Mouse (Mus musculus) midbrain, embryonic 14.5 days (tissue): ENCODE measurements at regions not wholly inside any gene's neighbourhood (a gene's known extent, or its start where the extent isn't known, plus 50 kb on each side); places are given as distances from the start of the nearest gene placed in this dataset.

ENCODE experiments used
- ATAC-seq: fragments of 200-750 bp; cut with Nextera tagmentation; 2 replicates; pipeline ENCODE4 v1.8.0; 2017; ENCODE audit warnings: moderate number of reproducible peaks, moderate library complexity; ENCODE audit not compliant: low FRiP score, low TSS enrichment
- DNase-seq: peaks from one replicate; pipeline ENCODE4 v3.0.0-alpha.2; 2015
- H3K27ac ChIP-seq: fragments of 300-500 bp; sonication (generic); replicated peaks from 2 replicates; pipeline ENCODE4 v1.5.1; 2014; ENCODE audit warnings: mild to moderate bottlenecking, low read depth, low read length, moderate library complexity
- H3K27me3 ChIP-seq: fragments of 300-500 bp; sonication (generic); 2 replicates; pipeline ENCODE4 v1.6.1; 2014; ENCODE audit warnings: low read length, control low read depth, mixed read lengths; ENCODE audit not compliant: control insufficient read depth, insufficient read depth
- H3K36me3 ChIP-seq: fragments of 300-500 bp; sonication (generic); 2 replicates; pipeline ENCODE4 v1.6.1; 2014; ENCODE audit warnings: low read length, control low read depth; ENCODE audit not compliant: control insufficient read depth, insufficient read depth
- H3K4me1 ChIP-seq: fragments of 300-500 bp; sonication (generic); 2 replicates; pipeline ENCODE4 v1.6.1; 2014; ENCODE audit warnings: mild to moderate bottlenecking, antibody characterized with exemption, low read length, control low read depth; ENCODE audit not compliant: control insufficient read depth, insufficient read depth
- H3K4me2 ChIP-seq: fragments of 300-500 bp; sonication (generic); 2 replicates; pipeline ENCODE4 v1.6.1; 2014; ENCODE audit warnings: mild to moderate bottlenecking, low read length, moderate library complexity
- H3K4me3 ChIP-seq: fragments of 300-500 bp; sonication (generic); replicated peaks from 2 replicates; pipeline ENCODE4 v1.5.1; 2014; ENCODE audit warnings: low read depth, low read length
- H3K9ac ChIP-seq: fragments of 300-500 bp; sonication (generic); replicated peaks from 2 replicates; pipeline ENCODE4 v1.6.1; 2014; ENCODE audit warnings: mild to moderate bottlenecking, low read length, moderate library complexity
- H3K9me3 ChIP-seq: fragments of 300-500 bp; sonication (generic); 2 replicates; pipeline ENCODE4 v1.6.1; 2016; ENCODE audit warnings: low read length, control low read depth, mixed read lengths; ENCODE audit not compliant: control insufficient read depth
- WGBS: fragments of 180-500 bp; shearing (Covaris S2); extraction: QIAGEN DNeasy Blood & Tissue Kit; methylation state at CpG from one replicate; pipeline ENCODE4 v1.1.7; 2014; 5-methylcytosine and 5-hydroxymethylcytosine counted together

DNA sequence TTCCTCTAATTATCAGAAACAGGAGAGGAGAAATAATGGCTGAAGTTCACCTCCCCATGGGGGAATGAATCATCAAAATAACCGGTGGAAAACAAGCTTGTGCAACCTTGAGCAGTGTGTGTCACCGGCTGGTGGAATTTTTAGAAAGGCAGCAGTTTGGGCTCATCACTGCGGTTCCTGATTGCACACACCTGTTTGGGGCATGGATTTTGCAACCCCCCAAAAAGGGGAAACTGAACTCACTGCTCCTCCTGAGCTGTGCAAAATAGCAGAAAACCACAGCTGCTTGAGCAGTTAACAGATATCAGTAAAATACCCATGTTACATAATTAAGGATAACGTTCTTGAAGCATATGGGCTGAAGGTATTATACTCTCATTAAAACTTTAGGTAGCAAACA lies 162.3 kb upstream of the Zeb2 start:
- no peaks in the 10 kb centered on the region for H3K36me3 ChIP-seq

DNA sequence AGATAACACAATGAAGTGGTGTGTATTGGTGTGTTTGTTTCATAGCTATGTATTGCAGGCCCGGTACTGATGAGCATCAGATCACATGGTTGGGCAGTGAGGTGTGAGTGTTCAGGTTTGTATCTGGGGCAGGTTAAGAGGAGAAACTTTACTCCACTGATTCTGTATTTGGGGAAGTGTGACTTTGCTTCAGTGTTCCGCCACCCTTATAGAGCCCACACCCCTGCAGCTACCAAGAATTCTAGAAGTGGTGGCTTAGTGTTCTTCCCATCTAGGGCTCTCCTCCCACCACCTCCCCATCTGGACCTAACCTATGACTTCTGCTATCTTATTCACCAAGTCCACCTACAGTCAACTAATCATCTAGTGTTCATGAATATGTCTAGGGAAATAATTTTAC lies 160.4 kb upstream of the Zeb2 start:
- H3K36me3 ChIP-seq: no peaks in the 10 kb centered on the region
- no peak overlapping the region for H3K4me2 ChIP-seq
- DNase-seq (no peak), ATAC-seq (no peak)
- no peaks in the 10 kb centered on the region for H3K27me3 ChIP-seq
- H3K9ac ChIP-seq: no peak overlapping the region
- H3K4me1 ChIP-seq: no peaks in the 10 kb centered on the region
- no peak overlapping the region for H3K4me3 ChIP-seq
- WGBS: 98% methylated on average over 2 of the region's 2 CpGs
- no peak overlapping the region for H3K27ac ChIP-seq
- H3K9me3 ChIP-seq: no peaks in the 10 kb centered on the region

More for the DNA sequence above, 162.3 kb upstream of the Zeb2 start:
- H3K9me3 ChIP-seq: no peaks in the 10 kb centered on the region
- no peak overlapping the region for H3K4me2 ChIP-seq
- no peak overlapping the region for H3K27ac ChIP-seq
- H3K9ac ChIP-seq: no peak overlapping the region
- H3K4me3 ChIP-seq: no peak overlapping the region
- whole genome bisulfite sequencing: 86% methylated on average over 4 of the region's 4 CpGs
- DNase-seq: no peak
- H3K27me3 ChIP-seq: no peaks in the 10 kb centered on the region
- no peak for ATAC-seq
- H3K4me1 ChIP-seq: no peaks in the 10 kb centered on the region

DNA sequence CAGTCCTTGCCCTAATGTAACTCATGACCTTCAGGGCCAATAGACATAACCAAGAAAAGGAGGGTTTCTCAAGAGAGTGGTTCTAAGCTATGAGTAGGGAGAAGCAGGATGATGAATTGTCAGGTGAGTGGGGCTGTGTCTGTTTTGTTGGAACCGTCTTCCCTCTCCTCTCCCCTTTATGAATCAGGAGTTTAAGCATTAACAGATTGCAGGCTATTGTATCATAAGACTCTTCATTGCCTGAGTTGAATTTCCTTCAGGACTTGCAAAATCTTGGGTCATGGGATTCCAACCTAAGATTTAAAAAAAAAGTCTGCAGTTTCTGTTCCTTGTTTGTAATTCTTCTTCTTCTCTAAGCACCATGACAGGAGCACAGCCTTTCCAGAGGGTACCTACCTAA lies 159.5 kb upstream of the Zeb2 start:
- Histone ChIP-seq H3K4me3 (no peak overlapping the region), H3K4me2 (no peak overlapping the region), H3K4me1 (no peaks in the 10 kb centered on the region), H3K36me3 (no peaks in the 10 kb centered on the region), H3K9ac (no peak overlapping the region), H3K27me3 (no peaks in the 10 kb centered on the region), H3K9me3 (no peaks in the 10 kb centered on the region), H3K27ac (no peak overlapping the region)
- WGBS: 88% methylated on average over 1 of the region's 1 CpGs
- ATAC-seq (no peak), DNase-seq (no peak)

DNA sequence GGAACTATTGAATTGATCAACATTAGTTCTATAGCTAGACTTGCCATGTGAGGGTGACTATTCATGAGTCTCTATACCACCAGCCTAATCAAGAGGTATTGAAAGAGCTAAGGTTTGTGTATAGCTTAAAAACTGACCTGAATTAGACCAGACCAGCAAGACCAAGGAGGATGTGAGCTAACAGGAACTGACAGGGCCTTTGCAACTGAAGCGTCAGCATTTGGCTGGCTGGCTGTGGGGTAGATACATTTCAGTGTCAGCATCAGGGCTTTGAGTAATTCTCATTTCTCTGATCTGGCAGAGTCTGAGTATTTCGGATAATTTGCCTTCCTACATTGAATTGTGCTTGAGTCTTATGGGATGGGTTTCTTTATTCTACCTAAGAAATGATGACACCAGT lies 152.8 kb upstream of the Zeb2 start:
- Histone ChIP-seq H3K27me3 (no peaks in the 10 kb centered on the region), H3K9me3 (no peaks in the 10 kb centered on the region), H3K9ac (no peak overlapping the region), H3K4me3 (no peak overlapping the region), H3K27ac (no peak overlapping the region), H3K36me3 (no peaks in the 10 kb centered on the region), H3K4me1 (no peaks in the 10 kb centered on the region), H3K4me2 (no peak overlapping the region)
- WGBS: 83% methylated on average over 2 of the region's 2 CpGs
- DNase-seq: no peak
- no peak for ATAC-seq

DNA sequence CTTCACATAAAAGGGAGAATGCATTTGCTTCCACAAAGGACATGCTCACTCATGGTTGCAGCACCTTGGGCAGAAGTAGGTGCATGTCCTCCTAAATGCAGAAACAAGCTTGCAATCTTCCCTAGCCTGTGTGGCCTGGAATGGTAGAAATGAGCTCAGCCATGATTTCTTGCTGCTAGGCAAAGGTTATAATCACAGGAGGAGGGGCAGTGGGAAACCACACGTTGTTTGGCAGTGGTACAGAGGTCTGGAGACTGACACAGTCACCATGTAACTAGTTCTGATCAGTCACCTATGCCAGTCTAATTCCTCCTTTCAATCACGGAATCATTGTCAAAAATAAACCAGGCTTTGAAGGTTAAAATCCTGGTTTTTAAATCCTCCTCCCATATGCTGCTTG lies 148.6 kb upstream of the Zeb2 start:
- WGBS: 40% methylated on average over 2 of the region's 2 CpGs
- no peaks in the 10 kb centered on the region for H3K27me3 ChIP-seq
- DNase-seq (no peak), ATAC-seq (no peak)
- no peaks in the 10 kb centered on the region for H3K4me1 ChIP-seq
- no peak overlapping the region for H3K4me2 ChIP-seq
- H3K9me3 ChIP-seq: no peaks in the 10 kb centered on the region
- H3K9ac ChIP-seq: no peak overlapping the region
- no peak overlapping the region for H3K27ac ChIP-seq
- no peak overlapping the region for H3K4me3 ChIP-seq
- H3K36me3 ChIP-seq: no peaks in the 10 kb centered on the region

DNA sequence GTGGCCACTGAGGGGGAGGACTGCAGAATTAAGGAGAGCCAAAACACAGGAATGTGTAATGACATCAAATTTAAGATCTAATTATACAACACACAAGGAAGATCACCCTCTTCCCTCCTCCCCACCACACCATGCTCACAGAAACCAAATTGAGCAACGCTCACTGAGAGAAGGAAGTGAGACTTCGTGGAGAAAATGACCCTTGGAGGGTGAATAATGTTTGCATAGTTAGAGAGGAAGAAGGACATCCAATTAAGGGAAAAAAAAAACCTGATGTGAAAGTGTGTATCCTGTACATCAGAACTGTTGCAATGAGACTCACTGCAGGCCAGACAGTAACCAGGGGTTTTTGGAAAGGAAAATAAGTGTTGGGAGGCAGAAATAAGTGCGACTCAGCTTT lies 144.8 kb upstream of the Zeb2 start:
- 86% methylated on average over 3 of the region's 3 CpGs for WGBS
- no peaks in the 10 kb centered on the region for H3K4me1 ChIP-seq

DNA sequence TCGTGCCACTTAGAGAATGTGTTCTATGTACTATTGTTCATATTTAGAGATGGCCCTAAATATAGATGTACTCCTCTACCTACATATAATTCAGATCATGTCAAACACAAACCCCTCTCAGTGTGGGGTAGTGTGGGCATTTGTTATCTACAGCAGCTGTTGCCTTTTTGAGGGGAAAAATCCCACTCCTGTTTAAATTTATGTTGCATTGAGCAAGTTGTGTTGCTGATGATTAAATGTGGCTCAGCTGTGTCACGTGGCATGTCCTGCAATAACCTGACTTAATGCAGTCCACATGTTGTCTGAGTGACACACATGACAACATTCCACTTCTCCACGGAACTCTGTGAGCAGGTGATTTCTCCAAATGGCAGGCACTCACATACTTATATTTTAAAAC lies 141.7 kb upstream of the Zeb2 start:
- H3K4me1 ChIP-seq: no peaks in the 10 kb centered on the region
- 81% methylated on average over 3 of the region's 3 CpGs for WGBS
- ATAC-seq (no peak), DNase-seq (no peak)
- H3K36me3 ChIP-seq: no peaks in the 10 kb centered on the region
- no peak overlapping the region for H3K4me3 ChIP-seq
- no peaks in the 10 kb centered on the region for H3K27me3 ChIP-seq
- no peak overlapping the region for H3K4me2 ChIP-seq
- no peaks in the 10 kb centered on the region for H3K9me3 ChIP-seq
- no peak overlapping the region for H3K9ac ChIP-seq
- H3K27ac ChIP-seq: no peak overlapping the region

More for the DNA sequence above, 144.8 kb upstream of the Zeb2 start:
- DNase-seq: no peak
- H3K27ac ChIP-seq: no peak overlapping the region
- no peak overlapping the region for H3K4me2 ChIP-seq
- no peak for ATAC-seq
- H3K36me3 ChIP-seq: no peaks in the 10 kb centered on the region
- H3K4me3 ChIP-seq: no peak overlapping the region
- no peaks in the 10 kb centered on the region for H3K9me3 ChIP-seq
- no peaks in the 10 kb centered on the region for H3K27me3 ChIP-seq
- H3K9ac ChIP-seq: no peak overlapping the region

DNA sequence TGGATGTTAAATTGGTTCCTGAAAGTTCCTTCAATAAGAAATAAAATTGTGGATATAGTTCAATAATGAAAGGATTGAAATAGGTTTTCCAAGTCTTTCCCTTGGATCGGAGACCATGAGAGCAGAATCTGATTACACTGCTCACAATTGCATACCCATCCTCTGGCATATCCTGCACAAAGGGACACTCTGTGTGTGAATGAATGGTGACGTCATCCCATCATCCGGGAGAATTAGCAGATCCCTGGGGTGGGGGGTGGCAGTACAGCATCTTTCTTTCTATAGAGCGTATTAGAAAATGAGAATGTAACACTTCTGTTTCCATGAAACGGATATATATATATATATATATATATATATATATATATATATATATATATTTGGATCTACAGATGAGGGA lies 139.2 kb upstream of the Zeb2 start:
- no peak overlapping the region for H3K4me3 ChIP-seq
- ATAC-seq (no peak), DNase-seq (no peak)
- H3K27ac ChIP-seq: no peak overlapping the region
- no peak overlapping the region for H3K9ac ChIP-seq
- H3K4me2 ChIP-seq: no peak overlapping the region
- no peaks in the 10 kb centered on the region for H3K36me3 ChIP-seq
- no peaks in the 10 kb centered on the region for H3K27me3 ChIP-seq
- WGBS: 39% methylated on average over 5 of the region's 5 CpGs
- no peaks in the 10 kb centered on the region for H3K4me1 ChIP-seq
- H3K9me3 ChIP-seq: no peaks in the 10 kb centered on the region

DNA sequence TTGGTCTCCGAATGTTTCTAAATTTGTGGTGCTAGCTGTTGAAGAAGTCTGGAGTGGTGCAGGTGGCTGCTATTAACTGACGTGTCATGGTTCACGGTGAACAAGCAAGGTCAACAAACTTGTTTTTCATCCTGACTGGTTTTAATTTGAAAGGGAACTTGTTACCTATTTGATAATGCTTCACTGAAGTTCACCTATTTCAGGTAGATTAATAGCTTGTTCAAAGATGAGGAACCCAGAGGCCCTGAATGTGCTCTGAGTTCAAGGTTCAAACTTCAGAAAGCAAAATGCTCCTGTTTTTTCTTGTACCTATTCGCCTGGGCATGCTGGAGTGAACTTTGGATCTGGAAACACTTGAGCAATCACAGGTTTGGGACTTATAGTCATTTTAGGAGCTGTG lies 136.7 kb upstream of the Zeb2 start:
- 83% methylated on average over 4 of the region's 4 CpGs for WGBS
- H3K4me2 ChIP-seq: no peak overlapping the region
- no peaks in the 10 kb centered on the region for H3K9me3 ChIP-seq
- H3K36me3 ChIP-seq: no peaks in the 10 kb centered on the region
- no peaks in the 10 kb centered on the region for H3K4me1 ChIP-seq
- no peak overlapping the region for H3K9ac ChIP-seq
- DNase-seq: no peak
- H3K27ac ChIP-seq: no peak overlapping the region
- no peak for ATAC-seq
- H3K4me3 ChIP-seq: no peak overlapping the region
- H3K27me3 ChIP-seq: no peaks in the 10 kb centered on the region
